Mouse (Mus musculus): ENCODE measurements around the gene Aldh9a1.

GRCm38 (mm10) chr1:167409601-167410000 is 59.8 kb downstream of the Aldh9a1 start:
- TF ChIP-seq POLR2A (IDR thresholded peaks at IDR 0.05; ENCODE audit: borderline replicate concordance, extremely low read depth, low read depth, low read length) (no peak), CTCF (IDR thresholded peaks at IDR 0.05; ENCODE audit: insufficient read depth, low read length) (no peak)

All from lung, adult 2 months (tissue).